Mouse (Mus musculus): ENCODE data around the gene Acp2. TPM values are rescaled to one million over a fixed set of nuclear protein-coding genes. Genes with fewer than 3 reads are reported as not detected.

Acp2 gene
- polyA plus RNA-seq, 1 experiment from 2014 or later, result 29.7 TPM

DNA sequence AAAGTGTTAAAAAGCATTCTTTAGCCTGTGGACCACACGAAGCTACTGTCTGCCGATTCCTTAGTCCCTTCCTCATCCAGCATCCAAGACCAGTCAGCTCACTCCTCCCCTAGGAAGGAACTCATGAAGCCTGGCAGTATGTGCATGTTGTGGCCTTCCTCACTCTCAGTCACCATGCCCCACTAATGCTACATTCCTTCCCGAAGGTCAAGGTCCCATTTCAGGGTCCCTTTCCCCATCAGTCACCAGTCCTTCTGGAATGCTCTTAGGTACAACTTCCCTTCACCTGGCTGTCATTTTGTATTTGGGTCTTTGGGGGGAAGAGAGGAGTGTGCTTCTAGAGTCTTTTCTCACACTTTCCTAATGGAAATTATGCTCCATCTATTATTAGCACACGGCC, 49.3 kb downstream of the Acp2 start:
- Histone ChIP-seq H3K27ac (ENCODE audit: low read length) (no peak overlapping the region), H3K36me3 (ENCODE audit: insufficient read depth, low read length) (no peaks in the 10 kb centered on the region), H3K4me3 (ENCODE audit: low read length) (no peak overlapping the region), H3K4me1 (ENCODE audit: insufficient read depth, low read length) (peaks cover 19% of the 10 kb centered on the region), H3K9ac (replicated peaks; ENCODE audit: low read length) (no peak overlapping the region), H3K27me3 (ENCODE audit: insufficient read depth, low read length) (peaks cover 13% of the 10 kb centered on the region; the same call in 1 of the 2 replicates), H3K9me3 (ENCODE audit: low read length) (no peaks in the 10 kb centered on the region), H3K4me2 (replicated peaks; ENCODE audit: low read depth, low read length) (no peak overlapping the region)
- no peak for ATAC-seq (ENCODE audit: low FRiP score, low TSS enrichment)
- 67% methylated on average over 4 of the region's 4 CpGs for WGBS

GRCm38 (mm10) chr2:91252512-91252911, 49.8 kb downstream of the Acp2 start:
- no peaks in the 10 kb centered on the region for H3K9me3 ChIP-seq (ENCODE audit: low read length)
- peaks cover 23% of the 10 kb centered on the region for H3K4me1 ChIP-seq (ENCODE audit: insufficient read depth, low read length)
- ATAC-seq (ENCODE audit: low FRiP score, low TSS enrichment), result no peak
- 50% methylated on average over 4 of the region's 4 CpGs for WGBS
- H3K36me3 ChIP-seq (ENCODE audit: insufficient read depth, low read length), result no peaks in the 10 kb centered on the region
- H3K4me2 ChIP-seq (replicated peaks; ENCODE audit: low read depth, low read length), result no peak overlapping the region
- H3K4me3 ChIP-seq (ENCODE audit: low read length), result no peak overlapping the region
- H3K27ac ChIP-seq (ENCODE audit: low read length), result no peak overlapping the region
- no peak overlapping the region for H3K9ac ChIP-seq (replicated peaks; ENCODE audit: low read length)
- H3K27me3 ChIP-seq (ENCODE audit: insufficient read depth, low read length), result peaks cover 13% of the 10 kb centered on the region; the same call in 1 of the 2 replicates

DNA sequence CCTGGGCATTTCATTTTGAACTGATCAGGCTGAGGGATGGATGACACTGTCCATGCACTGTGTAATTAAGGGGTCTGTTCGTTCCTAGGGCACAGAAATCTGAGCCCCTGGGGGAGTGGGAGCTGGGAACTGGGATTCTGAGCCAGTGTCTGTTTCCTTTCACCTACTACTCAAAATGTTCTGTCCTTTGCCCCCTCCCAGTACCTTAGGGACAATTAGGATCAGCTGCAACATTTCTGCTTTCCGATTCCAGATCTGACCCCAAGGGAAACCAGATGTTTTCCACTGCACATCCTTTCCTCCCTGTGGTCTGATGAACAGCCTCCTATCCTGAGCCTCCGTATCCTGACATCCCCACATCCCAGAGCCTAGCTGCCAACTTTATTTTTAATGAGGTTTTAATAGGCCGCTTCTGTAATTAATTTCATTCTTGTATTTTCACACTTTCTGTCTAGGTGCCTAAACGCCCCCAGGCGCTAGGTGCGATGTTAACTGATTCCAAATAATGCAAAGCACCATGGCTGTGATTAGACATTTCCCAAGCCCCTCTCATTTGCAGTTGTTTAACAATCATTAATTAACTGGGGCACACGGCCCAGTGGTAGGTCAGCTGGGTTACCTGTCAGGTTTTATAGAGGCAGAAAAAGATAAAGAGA, 52.2 kb downstream of the Acp2 start:
- Histone ChIP-seq H3K9me3 (ENCODE audit: low read length) (no peaks in the 10 kb centered on the region), H3K4me1 (ENCODE audit: insufficient read depth, low read length) (peaks cover 34% of the 10 kb centered on the region), H3K36me3 (ENCODE audit: insufficient read depth, low read length) (no peaks in the 10 kb centered on the region), H3K27me3 (ENCODE audit: insufficient read depth, low read length) (peaks cover 13% of the 10 kb centered on the region; the same call in 1 of the 2 replicates), H3K4me3 (ENCODE audit: low read length) (no peak overlapping the region), H3K4me2 (replicated peaks; ENCODE audit: low read depth, low read length) (peak overlapping the region; percentile 90; the same call in 1 of the 2 replicates), H3K9ac (replicated peaks; ENCODE audit: low read length) (no peak overlapping the region), H3K27ac (ENCODE audit: low read length) (no peak overlapping the region)
- ATAC-seq (ENCODE audit: low FRiP score, low TSS enrichment), result no peak
- WGBS, result 21% methylated on average over 8 of the region's 8 CpGs

DNA sequence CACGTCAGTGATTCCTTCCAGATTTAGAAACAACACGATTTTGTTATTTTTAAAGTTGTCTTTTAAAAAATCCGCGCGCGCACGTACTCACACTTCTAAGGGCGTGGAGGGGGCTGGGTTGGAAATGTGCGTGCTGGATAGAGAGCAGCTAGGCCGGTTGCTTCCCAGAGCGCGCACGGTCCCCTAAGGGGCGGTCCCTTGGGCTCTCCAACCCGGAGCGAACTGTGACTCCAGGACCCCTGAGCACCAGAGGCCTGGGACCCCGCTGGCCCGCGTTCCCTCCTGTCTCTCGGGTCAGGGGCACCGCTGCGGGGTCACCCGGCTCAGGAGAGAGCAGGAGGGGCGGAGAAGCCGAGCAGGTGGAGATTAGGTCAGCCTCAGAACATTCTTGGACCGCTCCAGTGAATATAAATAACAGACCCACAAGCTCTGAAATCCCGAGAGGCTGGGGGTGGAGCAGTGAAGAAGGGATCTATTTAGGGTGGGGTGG, 53.0 kb downstream of the Acp2 start, which contains the start of gene Pacsin3:
TSS of gene Pacsin3 (plus strand) at position 294 of the 490 bp plus-strand sequence.
- H3K4me2 ChIP-seq (replicated peaks; ENCODE audit: low read depth, low read length), result peak within 1 kb of the TSS; percentile 90
- WGBS, result 2% methylated on average over 27 of the region's 27 CpGs
- H3K4me3 ChIP-seq (ENCODE audit: low read length), result peak within 1 kb of the TSS; percentile 71

DNA sequence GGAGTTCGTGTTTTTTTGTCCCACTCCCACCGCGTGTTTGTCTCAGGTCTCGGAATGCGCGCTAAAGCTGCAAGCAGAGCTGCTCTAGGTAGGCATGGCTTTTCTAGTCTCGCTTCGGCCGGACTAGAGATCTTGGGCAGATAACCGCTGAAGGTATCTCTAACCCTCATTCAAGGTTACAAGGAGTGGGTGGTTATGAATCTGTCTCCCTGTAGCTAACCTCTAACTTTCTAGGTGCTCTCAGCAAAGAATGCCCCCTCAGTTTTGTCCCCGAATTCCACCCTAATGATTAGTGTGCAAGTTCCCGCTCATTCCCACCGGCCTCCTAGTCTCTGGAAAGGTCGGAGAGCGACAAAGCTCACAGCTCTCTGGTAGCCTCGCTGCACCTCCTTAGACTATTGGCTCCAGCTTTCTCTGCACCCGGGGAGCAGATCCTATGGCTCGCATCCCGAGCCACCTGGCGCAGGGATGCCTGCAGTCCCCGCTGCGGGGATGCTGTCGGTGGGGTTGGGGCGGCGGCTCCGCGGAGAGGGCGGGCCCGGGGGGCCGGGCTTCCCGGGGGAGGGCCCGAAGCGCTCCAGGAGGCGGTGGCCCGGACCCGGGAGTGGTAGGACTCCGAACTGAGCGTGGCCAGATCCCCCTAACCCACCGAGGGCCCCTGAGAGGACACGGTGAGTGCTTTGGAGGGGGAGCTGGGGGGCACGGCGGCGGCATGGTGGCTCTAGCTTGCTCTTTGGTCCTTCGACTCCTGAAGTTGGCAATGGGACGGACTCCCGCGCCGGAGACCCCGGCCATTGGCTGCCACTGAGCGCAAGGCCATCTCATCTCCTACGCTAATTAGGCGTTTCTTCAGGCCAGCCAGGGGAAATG, 53.8 kb downstream of the Acp2 start:
- Histone ChIP-seq H3K4me2 (replicated peaks; ENCODE audit: low read depth, low read length) (peak overlapping the region; percentile 90), H3K36me3 (ENCODE audit: insufficient read depth, low read length) (peaks cover 4% of the 10 kb centered on the region; the same call in 1 of the 2 replicates), H3K9me3 (ENCODE audit: low read length) (no peaks in the 10 kb centered on the region), H3K4me3 (ENCODE audit: low read length) (peak overlapping the region; percentile 71), H3K4me1 (ENCODE audit: insufficient read depth, low read length) (peaks cover 34% of the 10 kb centered on the region), H3K27me3 (ENCODE audit: insufficient read depth, low read length) (peaks cover 13% of the 10 kb centered on the region; the same call in 1 of the 2 replicates), H3K27ac (ENCODE audit: low read length) (peak overlapping the region; percentile 83), H3K9ac (replicated peaks; ENCODE audit: low read length) (peak overlapping the region; percentile 72)
- under 1% methylated on average over 46 of the region's 52 CpGs for WGBS
- peak; percentile 77 for ATAC-seq (ENCODE audit: low FRiP score, low TSS enrichment)

More for the DNA sequence above, 53.0 kb downstream of the Acp2 start, which contains the start of gene Pacsin3:
- H3K27ac ChIP-seq (ENCODE audit: low read length), result peak within 1 kb of the TSS; percentile 83
- 0 out of 2 replicates have a peak, but pooled peaks have one; percentile 15 for ATAC-seq (ENCODE audit: low FRiP score, low TSS enrichment)
- H3K4me1 ChIP-seq (ENCODE audit: insufficient read depth, low read length), result peaks cover 34% of the 10 kb centered on the region
- peak within 1 kb of the TSS; percentile 72 for H3K9ac ChIP-seq (replicated peaks; ENCODE audit: low read length)
- peaks cover 4% of the 10 kb centered on the region; the same call in 1 of the 2 replicates for H3K36me3 ChIP-seq (ENCODE audit: insufficient read depth, low read length)
- peaks cover 13% of the 10 kb centered on the region; the same call in 1 of the 2 replicates for H3K27me3 ChIP-seq (ENCODE audit: insufficient read depth, low read length)
- no peaks in the 10 kb centered on the region for H3K9me3 ChIP-seq (ENCODE audit: low read length)

- WGBS, result under 1% methylated on average over 22 of the region's 22 CpGs
- peak overlapping the region; percentile 90 for H3K4me2 ChIP-seq (replicated peaks; ENCODE audit: low read depth, low read length)
Observed at GRCm38 (mm10) chr2:91257126-91257980, 54.7 kb downstream of the Acp2 start.

DNA sequence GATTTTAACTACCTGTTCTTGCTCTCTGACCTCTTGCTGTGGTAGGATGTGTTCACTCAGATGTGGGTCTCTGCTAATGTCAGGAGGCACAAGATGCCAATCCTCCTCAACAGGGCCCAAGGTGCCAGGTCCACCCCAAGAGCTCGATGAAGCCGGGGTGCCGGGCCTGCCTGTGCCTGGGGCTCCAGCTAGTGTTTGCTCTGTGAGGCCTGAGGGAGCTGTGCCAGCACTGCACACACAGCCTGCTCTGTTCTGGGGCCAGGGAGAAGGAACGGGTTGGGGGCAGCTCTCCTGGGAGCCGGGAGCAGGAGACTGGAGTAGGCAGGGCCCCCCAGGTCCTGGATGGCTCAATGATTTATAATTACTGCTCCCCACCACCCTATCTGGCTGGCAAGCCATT, 55.4 kb downstream of the Acp2 start:
- peak overlapping the region; percentile 72 for H3K9ac ChIP-seq (replicated peaks; ENCODE audit: low read length)
- ATAC-seq (ENCODE audit: low FRiP score, low TSS enrichment), result 0 out of 2 replicates have a peak, but pooled peaks have one; percentile 1
- peaks cover 13% of the 10 kb centered on the region; the same call in 1 of the 2 replicates for H3K27me3 ChIP-seq (ENCODE audit: insufficient read depth, low read length)
- no peaks in the 10 kb centered on the region for H3K9me3 ChIP-seq (ENCODE audit: low read length)
- WGBS, result 62% methylated on average over 5 of the region's 5 CpGs
- peaks cover 34% of the 10 kb centered on the region for H3K4me1 ChIP-seq (ENCODE audit: insufficient read depth, low read length)
- H3K36me3 ChIP-seq (ENCODE audit: insufficient read depth, low read length), result peaks cover 4% of the 10 kb centered on the region; the same call in 1 of the 2 replicates
- H3K4me3 ChIP-seq (ENCODE audit: low read length), result peak overlapping the region; percentile 71
- H3K27ac ChIP-seq (ENCODE audit: low read length), result peak overlapping the region; percentile 83
- peak overlapping the region; percentile 90 for H3K4me2 ChIP-seq (replicated peaks; ENCODE audit: low read depth, low read length)

More at GRCm38 (mm10) chr2:91257126-91257980, 54.7 kb downstream of the Acp2 start:
- Histone ChIP-seq H3K9me3 (ENCODE audit: low read length) (no peaks in the 10 kb centered on the region), H3K27me3 (ENCODE audit: insufficient read depth, low read length) (peaks cover 13% of the 10 kb centered on the region; the same call in 1 of the 2 replicates), H3K9ac (replicated peaks; ENCODE audit: low read length) (peak overlapping the region; percentile 72), H3K4me1 (ENCODE audit: insufficient read depth, low read length) (peaks cover 34% of the 10 kb centered on the region), H3K27ac (ENCODE audit: low read length) (peak overlapping the region; percentile 83), H3K4me3 (ENCODE audit: low read length) (peak overlapping the region; percentile 71), H3K36me3 (ENCODE audit: insufficient read depth, low read length) (peaks cover 4% of the 10 kb centered on the region; the same call in 1 of the 2 replicates)
- peak; percentile 84 for ATAC-seq (ENCODE audit: low FRiP score, low TSS enrichment)

DNA sequence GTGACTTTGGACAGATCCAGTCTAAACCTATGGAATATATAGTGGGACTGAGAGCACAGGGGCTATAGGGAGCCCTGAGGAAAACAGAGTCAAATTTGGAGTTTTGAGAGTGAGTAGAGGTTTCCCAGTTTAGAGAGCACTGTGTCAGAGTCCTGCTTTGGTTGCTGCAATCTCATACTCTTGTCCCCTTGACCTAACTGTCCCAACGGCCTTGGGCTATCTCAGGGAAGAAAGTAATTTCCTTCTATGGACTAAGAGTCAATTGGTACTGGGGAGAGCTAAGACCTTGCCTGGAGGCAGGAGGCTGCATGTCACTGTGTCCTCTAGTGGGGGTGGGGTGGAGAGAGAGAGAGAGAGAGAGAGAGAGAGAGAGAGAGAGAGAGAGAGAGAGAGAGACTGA, 56.1 kb downstream of the Acp2 start:
- H3K4me1 ChIP-seq (ENCODE audit: insufficient read depth, low read length), result peaks cover 36% of the 10 kb centered on the region
- peaks cover 13% of the 10 kb centered on the region; the same call in 1 of the 2 replicates for H3K27me3 ChIP-seq (ENCODE audit: insufficient read depth, low read length)
- no peak overlapping the region for H3K4me2 ChIP-seq (replicated peaks; ENCODE audit: low read depth, low read length)
- H3K9me3 ChIP-seq (ENCODE audit: low read length), result no peaks in the 10 kb centered on the region
- WGBS, result 70% methylated on average over 1 of the region's 1 CpGs
- H3K36me3 ChIP-seq (ENCODE audit: insufficient read depth, low read length), result peaks cover 6% of the 10 kb centered on the region; the same call in 1 of the 2 replicates
- H3K27ac ChIP-seq (ENCODE audit: low read length), result no peak overlapping the region
- H3K9ac ChIP-seq (replicated peaks; ENCODE audit: low read length), result no peak overlapping the region; the same call in 1 of the 2 replicates
- H3K4me3 ChIP-seq (ENCODE audit: low read length), result no peak overlapping the region
- no peak for ATAC-seq (ENCODE audit: low FRiP score, low TSS enrichment)
